Mouse (Mus musculus): ENCODE data around the gene Nanos3. TPM values are rescaled to one million over a fixed set of nuclear protein-coding genes. Genes with fewer than 3 reads are reported as not detected.

Gene Nanos3
- polyA plus RNA-seq, 1 experiment from 2014 or later: 8.5 TPM

DNA sequence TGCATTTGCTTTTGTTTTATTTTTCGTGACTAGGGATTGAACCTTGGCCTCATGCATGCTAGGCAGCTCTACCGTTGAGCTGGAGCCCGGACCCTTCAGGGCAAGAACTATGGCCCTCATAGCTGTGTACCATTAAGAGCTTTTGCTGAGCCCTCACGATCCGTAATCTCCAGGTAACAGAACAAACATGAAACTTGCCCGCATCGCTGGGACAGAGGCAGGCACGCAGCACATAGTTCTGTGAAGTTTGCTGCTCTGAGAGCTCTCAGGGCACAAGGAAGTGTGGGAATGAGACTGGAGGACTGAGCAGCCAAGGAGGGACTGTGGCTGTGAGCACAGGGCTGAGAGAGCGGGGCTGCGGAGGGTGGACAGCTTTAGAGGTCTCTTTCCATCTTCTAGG is 3.7 kb upstream of the Nanos3 start:
- ATAC-seq (replicated peaks): no peak
- Histone ChIP-seq H3K27me3 (replicated peaks) (peaks cover 5% of the 10 kb centered on the region; the same call in 1 of the 2 replicates), H3K4me2 (no peak overlapping the region), H3K4me1 (peaks cover 28% of the 10 kb centered on the region), H3K36me3 (replicated peaks) (no peaks in the 10 kb centered on the region), H3K9me3 (no peaks in the 10 kb centered on the region), H3K4me3 (no peak overlapping the region), H3K9ac (no peak overlapping the region), H3K27ac (no peak overlapping the region)
- WGBS: 88% methylated on average over 10 of the region's 10 CpGs

DNA sequence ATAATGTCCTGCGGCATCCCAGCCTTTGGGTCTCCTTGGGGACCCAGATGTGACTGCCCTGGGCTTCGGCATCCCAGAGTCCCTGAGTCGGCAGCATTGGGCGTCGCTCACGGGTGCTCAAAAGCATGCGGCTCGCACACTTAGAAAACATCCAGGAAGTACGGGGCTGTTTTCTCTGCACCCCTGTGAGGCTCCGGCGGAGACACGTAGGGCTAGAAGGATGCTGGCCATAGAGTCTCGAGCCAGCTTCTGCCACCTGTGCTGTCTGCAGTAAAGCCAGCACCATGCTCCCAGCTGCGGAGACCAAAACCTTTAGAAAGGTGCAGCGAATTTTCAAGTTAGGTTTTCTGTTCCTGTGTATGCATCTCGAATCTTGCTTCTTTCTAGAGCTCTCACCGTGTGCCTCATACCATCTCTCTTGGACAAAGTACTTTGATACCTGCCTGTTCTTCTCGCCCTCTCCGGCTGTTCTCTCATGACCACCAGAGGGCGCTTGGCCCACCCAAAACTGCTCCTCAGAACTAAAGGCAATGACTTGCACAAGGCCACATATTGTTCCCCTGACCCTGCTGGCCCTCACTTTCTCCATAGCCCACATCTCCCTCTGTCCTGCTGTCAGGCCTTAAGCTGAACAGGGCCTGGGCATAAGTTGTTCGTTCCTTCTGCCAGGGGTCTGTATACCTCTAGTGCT is 2.2 kb upstream of the Nanos3 start:
- Histone ChIP-seq H3K27ac (peak overlapping the region; percentile 6; the same call in 1 of the 2 replicates), H3K4me2 (peak overlapping the region; percentile 47), H3K36me3 (replicated peaks) (no peaks in the 10 kb centered on the region), H3K27me3 (replicated peaks) (0 out of 2 replicates have a peak, but pooled peaks cover 5% of the 10 kb centered on the region), H3K4me3 (peak overlapping the region; percentile 10), H3K4me1 (peaks cover 33% of the 10 kb centered on the region), H3K9me3 (no peaks in the 10 kb centered on the region), H3K9ac (no peak overlapping the region; the same call in 1 of the 2 replicates)
- 6% methylated on average over 21 of the region's 21 CpGs for WGBS
- no peak for ATAC-seq (replicated peaks)

DNA sequence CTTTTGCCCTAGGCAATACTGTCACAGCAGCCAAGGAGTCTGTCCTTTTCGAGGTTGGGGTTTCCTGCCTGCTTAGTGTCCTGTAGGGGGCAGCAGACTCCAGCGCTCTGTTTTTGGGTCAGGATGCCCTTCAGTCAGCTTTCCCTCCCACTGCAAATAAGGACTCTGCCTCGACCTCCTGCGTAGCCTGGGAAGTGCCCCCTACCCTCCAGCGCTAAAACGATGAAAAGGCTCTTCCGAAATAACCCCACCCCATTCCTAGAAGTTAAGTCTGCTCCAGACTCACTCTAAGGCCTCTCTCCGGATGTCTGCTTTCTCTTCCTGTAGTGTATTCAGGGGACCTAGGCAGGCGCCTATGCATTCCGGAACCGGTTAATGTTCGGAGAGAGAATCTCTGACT is 1.5 kb upstream of the Nanos3 start:
- Histone ChIP-seq H3K4me2 (peak overlapping the region; percentile 47), H3K4me1 (peaks cover 35% of the 10 kb centered on the region), H3K27me3 (replicated peaks) (0 out of 2 replicates have a peak, but pooled peaks cover 5% of the 10 kb centered on the region), H3K4me3 (peak overlapping the region; percentile 10), H3K9me3 (no peaks in the 10 kb centered on the region), H3K9ac (no peak overlapping the region; the same call in 1 of the 2 replicates), H3K36me3 (replicated peaks) (no peaks in the 10 kb centered on the region), H3K27ac (no peak overlapping the region)
- under 1% methylated on average over 12 of the region's 12 CpGs for WGBS
- 0 out of 2 replicates have a peak, but pooled peaks have one; percentile 6 for ATAC-seq (replicated peaks)

DNA sequence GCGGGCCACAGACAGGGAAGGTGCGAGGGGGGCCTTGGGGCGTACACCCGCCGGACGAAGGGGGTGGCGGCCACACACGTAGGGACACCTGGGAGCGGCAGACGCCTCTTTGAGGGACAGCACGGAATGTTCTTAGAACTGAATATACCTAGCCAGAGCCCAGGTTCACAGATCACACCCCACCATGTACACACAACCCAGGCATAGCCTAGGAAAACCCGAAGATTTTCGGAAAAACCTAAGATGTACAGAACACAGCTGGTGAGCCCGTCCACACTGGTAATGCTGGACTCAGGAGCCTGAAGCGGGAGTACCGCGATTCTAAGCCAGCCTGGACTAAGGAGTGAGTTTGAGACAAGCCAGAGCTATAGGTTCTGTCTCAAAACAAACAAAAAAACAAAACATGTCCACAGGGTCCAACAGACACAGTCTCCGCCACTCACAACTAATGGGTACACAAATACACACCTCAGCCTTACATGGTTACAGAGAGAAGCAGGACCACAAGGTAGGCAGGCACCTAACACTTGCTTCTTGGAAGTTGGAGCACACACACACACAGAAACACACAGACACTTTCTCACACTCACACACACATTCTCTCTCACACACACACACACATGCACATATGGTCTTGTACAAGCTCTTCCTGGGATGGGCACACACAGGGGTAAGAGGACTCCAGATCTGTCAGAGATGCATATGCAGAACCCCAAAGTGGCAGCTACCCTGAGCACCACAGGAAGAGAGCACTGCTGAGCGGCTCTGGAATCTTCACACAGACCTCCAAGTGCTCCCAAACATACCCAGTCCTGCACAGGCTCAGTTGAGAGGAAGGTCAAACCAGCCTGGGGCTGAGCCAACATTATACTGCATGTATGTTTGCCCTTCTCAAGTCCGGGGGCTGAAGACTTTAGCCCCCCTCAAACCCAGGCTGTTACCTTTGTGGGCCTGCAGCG is 653 bp downstream of the Nanos3 start:
- no peaks in the 10 kb centered on the region for H3K36me3 ChIP-seq (replicated peaks)
- no peaks in the 10 kb centered on the region for H3K9me3 ChIP-seq
- 0 out of 2 replicates have a peak, but pooled peaks cover 5% of the 10 kb centered on the region for H3K27me3 ChIP-seq (replicated peaks)
- H3K4me3 ChIP-seq: peak overlapping the region; percentile 83
- 15% methylated on average over 21 of the region's 21 CpGs for WGBS
- H3K4me2 ChIP-seq: peak overlapping the region; percentile 79
- peak; percentile 27 for ATAC-seq (replicated peaks)
- peaks cover 57% of the 10 kb centered on the region for H3K4me1 ChIP-seq
- H3K9ac ChIP-seq: peak overlapping the region; percentile 94
- H3K27ac ChIP-seq: peak overlapping the region; percentile 92

DNA sequence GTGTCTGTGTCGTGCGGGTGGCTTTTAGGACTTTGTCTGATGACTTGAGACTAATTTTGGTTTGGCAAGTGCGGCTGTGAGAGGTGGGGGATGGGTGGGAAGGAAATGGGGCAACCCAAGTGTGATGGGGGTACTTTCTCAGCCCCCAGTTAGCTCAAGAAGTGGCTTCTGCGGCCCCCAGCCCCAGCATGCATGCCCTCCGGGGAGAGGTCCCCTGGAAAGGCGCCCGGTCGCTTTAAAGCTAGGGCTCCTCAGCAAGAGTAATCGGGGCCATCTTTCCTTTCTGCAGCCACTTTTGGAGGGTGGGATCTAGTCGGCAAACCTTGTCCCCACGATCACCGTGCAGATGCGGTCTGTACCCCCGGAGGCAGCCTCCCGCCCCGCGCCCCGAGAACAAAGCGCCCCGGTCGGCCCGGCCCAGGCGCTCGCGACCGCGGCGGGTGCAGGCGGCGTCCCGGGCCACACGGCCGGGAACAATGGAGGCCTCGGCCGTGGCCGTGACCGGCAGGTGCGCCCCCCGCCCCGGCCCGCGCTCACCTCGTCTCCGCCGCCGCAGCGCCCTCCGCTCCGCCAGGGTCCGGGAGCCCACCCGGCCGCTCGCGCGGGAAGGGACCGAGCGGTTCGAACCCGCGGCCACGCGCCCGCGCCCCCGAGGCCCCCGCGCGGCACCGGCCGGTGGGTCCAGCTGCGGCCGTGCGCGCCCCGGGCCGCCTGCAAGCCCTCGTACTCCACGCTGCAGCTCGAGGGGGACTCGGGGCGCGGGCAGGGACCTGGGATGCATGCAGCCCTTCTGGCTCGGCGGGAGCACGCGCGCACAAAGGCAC is 1.5 kb downstream of the Nanos3 start:
- H3K36me3 ChIP-seq (replicated peaks): no peaks in the 10 kb centered on the region
- H3K9ac ChIP-seq: peak overlapping the region; percentile 94
- H3K27ac ChIP-seq: peak overlapping the region; percentile 92
- H3K4me1 ChIP-seq: peaks cover 66% of the 10 kb centered on the region
- H3K9me3 ChIP-seq: no peaks in the 10 kb centered on the region
- peak; percentile 53 for ATAC-seq (replicated peaks)
- peak overlapping the region; percentile 79 for H3K4me2 ChIP-seq
- WGBS: under 1% methylated on average over 74 of the region's 87 CpGs
- H3K27me3 ChIP-seq (replicated peaks): 0 out of 2 replicates have a peak, but pooled peaks cover 5% of the 10 kb centered on the region
- peak overlapping the region; percentile 83 for H3K4me3 ChIP-seq

DNA sequence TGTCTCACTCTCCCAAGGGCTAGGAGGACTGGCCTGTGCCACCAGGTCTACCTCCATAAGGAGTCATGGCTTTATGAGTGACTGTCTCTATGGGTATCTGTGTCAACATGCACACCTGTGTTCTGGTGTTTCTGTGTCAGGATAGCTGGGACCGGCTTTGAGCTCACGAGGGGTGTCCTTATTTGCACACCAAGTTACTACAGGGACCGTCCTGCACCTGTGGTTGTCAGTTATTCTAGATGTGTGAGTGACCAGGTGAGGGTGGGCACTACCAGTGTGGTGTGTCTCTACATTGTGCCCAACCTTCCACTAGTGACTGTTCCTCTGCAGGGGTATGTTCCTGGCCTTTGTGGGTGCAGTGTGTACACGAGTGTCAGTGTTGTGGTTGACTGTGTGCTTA is 2.2 kb downstream of the Nanos3 start:
- peak overlapping the region; percentile 94 for H3K9ac ChIP-seq
- H3K4me2 ChIP-seq: peak overlapping the region; percentile 79
- H3K9me3 ChIP-seq: no peaks in the 10 kb centered on the region
- peaks cover 67% of the 10 kb centered on the region for H3K4me1 ChIP-seq
- H3K36me3 ChIP-seq (replicated peaks): no peaks in the 10 kb centered on the region
- peak overlapping the region; percentile 83 for H3K4me3 ChIP-seq
- H3K27ac ChIP-seq: peak overlapping the region; percentile 92
- ATAC-seq (replicated peaks): 0 out of 2 replicates have a peak, but pooled peaks have one; percentile 9
- 0 out of 2 replicates have a peak, but pooled peaks cover 4% of the 10 kb centered on the region for H3K27me3 ChIP-seq (replicated peaks)
- WGBS: 47% methylated on average over 4 of the region's 4 CpGs

DNA sequence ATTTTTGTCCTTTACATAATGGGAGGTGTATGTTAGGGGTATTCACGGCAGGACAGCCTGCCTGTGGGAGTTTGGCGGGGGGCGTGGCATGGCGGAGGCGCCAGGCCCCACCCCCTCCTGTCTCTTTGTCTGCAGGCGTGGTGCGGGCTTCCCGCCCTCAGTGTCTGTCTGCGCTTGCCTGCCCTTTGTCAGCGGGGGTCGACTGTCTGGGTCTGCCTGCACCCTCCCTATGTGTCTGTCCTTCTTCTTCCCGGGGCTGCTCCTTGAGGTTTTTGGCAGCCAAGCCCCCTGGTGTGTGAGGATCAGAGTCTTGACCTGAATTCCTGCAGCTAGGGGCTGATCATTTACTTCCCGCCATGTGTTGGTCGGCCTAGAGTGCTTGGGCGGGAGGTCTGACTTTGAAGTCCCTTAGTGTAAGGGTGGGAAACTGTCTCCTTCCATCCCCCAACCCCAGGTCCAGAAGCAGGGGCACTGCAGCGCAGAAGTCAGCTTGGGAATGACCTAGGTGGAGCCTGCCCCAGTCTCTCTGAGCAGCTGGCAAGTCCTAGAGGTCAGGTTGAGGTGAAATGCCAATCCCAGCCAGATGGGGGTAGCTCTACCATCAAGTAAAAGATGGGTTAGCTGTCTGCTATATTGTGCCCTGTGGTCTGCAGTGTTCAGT is 4.4 kb downstream of the Nanos3 start:
- Histone ChIP-seq H3K4me1 (peaks cover 58% of the 10 kb centered on the region), H3K9me3 (no peaks in the 10 kb centered on the region), H3K4me3 (peak overlapping the region; percentile 29), H3K9ac (peak overlapping the region; percentile 45), H3K27ac (peak overlapping the region; percentile 81), H3K27me3 (replicated peaks) (no peaks in the 10 kb centered on the region), H3K4me2 (peak overlapping the region; percentile 79), H3K36me3 (replicated peaks) (no peaks in the 10 kb centered on the region)
- WGBS: under 1% methylated on average over 16 of the region's 16 CpGs
- ATAC-seq (replicated peaks): peak; percentile 44; the same call in 1 of the 2 replicates

DNA sequence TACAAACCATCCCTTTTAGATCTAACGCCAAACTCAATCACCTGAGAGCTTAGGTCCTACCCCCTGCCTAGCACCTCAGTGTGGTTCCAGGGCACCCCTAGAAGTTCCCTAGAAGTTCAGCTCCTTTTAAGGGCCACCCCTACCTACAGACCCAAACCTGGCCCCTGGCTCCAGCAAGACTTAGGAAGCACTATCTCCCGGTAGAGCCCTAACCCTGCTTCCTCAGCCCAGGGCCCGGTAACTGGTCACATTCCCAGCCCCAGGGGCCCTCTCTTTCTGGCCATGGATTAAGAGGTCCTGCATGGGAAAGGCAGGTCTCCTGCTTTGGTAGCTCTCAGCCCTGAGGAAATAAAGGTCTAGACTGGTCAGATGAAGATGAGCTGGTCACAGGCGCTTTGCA is 5.1 kb downstream of the Nanos3 start:
- Histone ChIP-seq H3K27me3 (replicated peaks) (no peaks in the 10 kb centered on the region), H3K36me3 (replicated peaks) (0 out of 2 replicates have a peak, but pooled peaks cover 2% of the 10 kb centered on the region), H3K4me3 (peak overlapping the region; percentile 29), H3K9ac (peak overlapping the region; percentile 45), H3K9me3 (no peaks in the 10 kb centered on the region), H3K27ac (peak overlapping the region; percentile 81), H3K4me1 (peaks cover 57% of the 10 kb centered on the region), H3K4me2 (peak overlapping the region; percentile 79)
- WGBS: 2% methylated on average over 4 of the region's 4 CpGs
- ATAC-seq (replicated peaks): 0 out of 2 replicates have a peak, but pooled peaks have one; percentile 0

DNA sequence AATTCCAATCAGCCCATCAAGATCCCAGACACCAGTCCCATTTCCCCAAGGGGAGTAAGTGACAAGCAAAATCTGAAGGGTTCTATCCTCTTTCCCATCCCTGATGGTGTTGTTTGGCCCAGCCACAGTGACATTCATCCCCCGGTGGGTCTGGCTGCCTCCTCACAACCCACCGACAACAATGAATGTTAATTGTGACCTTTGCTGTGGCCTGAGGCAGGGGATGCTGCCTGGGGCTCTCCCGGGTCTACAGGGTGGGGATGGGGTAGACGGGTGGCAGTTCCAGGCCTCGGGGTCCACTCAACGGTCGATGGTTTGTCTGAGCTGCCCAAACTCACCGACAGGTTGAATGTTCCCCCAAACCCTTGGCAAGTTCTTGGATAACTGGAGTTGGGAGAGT is 6.4 kb downstream of the Nanos3 start:
- Histone ChIP-seq H3K9me3 (no peaks in the 10 kb centered on the region), H3K9ac (no peak overlapping the region), H3K36me3 (replicated peaks) (peaks cover 4% of the 10 kb centered on the region; the same call in 1 of the 2 replicates), H3K4me3 (no peak overlapping the region), H3K27me3 (replicated peaks) (no peaks in the 10 kb centered on the region), H3K27ac (no peak overlapping the region), H3K4me1 (peaks cover 48% of the 10 kb centered on the region), H3K4me2 (peak overlapping the region; percentile 3; the same call in 1 of the 2 replicates)
- no peak for ATAC-seq (replicated peaks)
- WGBS: 77% methylated on average over 8 of the region's 8 CpGs

DNA sequence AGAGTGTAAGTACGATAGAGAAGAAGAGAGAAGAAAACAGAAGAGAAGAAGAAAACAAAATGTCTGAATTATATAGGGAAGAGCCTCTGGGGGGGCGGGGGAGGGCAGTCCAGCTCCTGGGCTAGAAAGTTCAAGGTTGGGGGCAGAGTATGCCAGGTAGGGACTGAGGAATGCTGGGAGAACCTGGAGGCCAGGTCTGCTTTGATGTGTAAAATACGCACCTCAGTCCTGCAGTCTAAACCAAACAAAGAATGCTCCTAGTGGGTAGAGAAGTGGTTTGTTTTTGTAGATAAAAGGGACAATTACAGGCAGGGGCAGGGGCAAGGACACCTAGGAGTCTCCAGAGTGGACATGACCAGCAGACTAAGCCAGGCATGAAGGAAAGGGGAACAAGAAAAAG is 7.6 kb downstream of the Nanos3 start:
- Histone ChIP-seq H3K27ac (no peak overlapping the region), H3K9me3 (no peaks in the 10 kb centered on the region), H3K4me1 (peaks cover 41% of the 10 kb centered on the region), H3K4me3 (no peak overlapping the region), H3K9ac (no peak overlapping the region), H3K36me3 (replicated peaks) (peaks cover 13% of the 10 kb centered on the region), H3K27me3 (replicated peaks) (no peaks in the 10 kb centered on the region), H3K4me2 (no peak overlapping the region)
- ATAC-seq (replicated peaks): no peak
- whole genome bisulfite sequencing: 96% methylated on average over 3 of the region's 3 CpGs

DNA sequence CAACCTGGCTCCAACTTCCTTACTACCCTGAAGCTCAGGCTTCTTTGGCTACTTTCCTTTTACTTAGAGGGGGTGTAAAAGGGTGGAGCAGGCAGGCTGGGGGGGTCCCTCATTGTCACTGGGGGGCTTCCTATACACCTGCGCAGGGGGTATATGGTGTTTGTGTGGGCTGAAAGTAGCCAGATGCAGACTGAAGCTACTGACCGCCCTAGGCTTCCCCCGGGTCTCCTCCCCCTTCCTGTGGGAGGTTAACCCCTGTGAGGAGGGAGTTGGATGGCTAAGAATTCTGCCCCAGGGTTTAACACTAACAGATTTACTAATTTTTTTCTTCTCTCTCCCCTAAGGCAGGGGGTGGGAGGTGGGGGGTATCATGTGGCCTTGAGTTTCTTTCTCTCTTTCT is 8.5 kb downstream of the Nanos3 start:
- Histone ChIP-seq H3K4me3 (no peak overlapping the region), H3K27ac (no peak overlapping the region), H3K36me3 (replicated peaks) (peaks cover 21% of the 10 kb centered on the region), H3K4me2 (no peak overlapping the region), H3K4me1 (peaks cover 32% of the 10 kb centered on the region), H3K9ac (no peak overlapping the region), H3K27me3 (replicated peaks) (no peaks in the 10 kb centered on the region), H3K9me3 (no peaks in the 10 kb centered on the region)
- no peak for ATAC-seq (replicated peaks)
- WGBS: 48% methylated on average over 3 of the region's 3 CpGs
